Mouse (Mus musculus) hindbrain, embryonic 10.5 days (tissue): ENCODE measurements around the gene Ctsa. TPM values are rescaled to one million over a fixed set of nuclear protein-coding genes. Genes with fewer than 3 reads are reported as not detected.
A peak's percentile ranks its signal among the peaks of the same experiment; 100 is the strongest.
"Not testable (repeated sequence)": the region's sequence is repeated elsewhere in the genome, so short reads cannot be mapped to it uniquely, and the experiment has no call there.

Experiments
- DNase-seq: peaks from one replicate; pipeline ENCODE4 v3.0.0-alpha.2; 2017; ENCODE audit warnings: low spot score
- H3K27ac ChIP-seq: fragments of 300-500 bp; sonication (generic); 2 replicates; pipeline ENCODE4 v1.5.1; 2016; ENCODE audit warnings: mild to moderate bottlenecking, moderate library complexity
- H3K27me3 ChIP-seq: fragments of 300-500 bp; sonication (generic); 2 replicates; pipeline ENCODE4 v1.6.1; 2016; ENCODE audit warnings: mild to moderate bottlenecking; ENCODE audit not compliant: poor library complexity, insufficient read depth, severe bottlenecking
- H3K36me3 ChIP-seq: fragments of 300-500 bp; sonication (generic); 2 replicates; pipeline ENCODE4 v1.6.1; 2016; ENCODE audit warnings: mild to moderate bottlenecking, moderate library complexity
- H3K4me1 ChIP-seq: fragments of 300-500 bp; sonication (generic); replicated peaks from 2 replicates; pipeline ENCODE4 v1.6.1; 2016; ENCODE audit warnings: mild to moderate bottlenecking
- H3K4me3 ChIP-seq: fragments of 300-500 bp; sonication (generic); 2 replicates; pipeline ENCODE4 v1.5.1; 2016; ENCODE audit warnings: mild to moderate bottlenecking, moderate library complexity
- H3K9me3 ChIP-seq: fragments of 300-500 bp; sonication (generic); 2 replicates; pipeline ENCODE4 v1.6.1; 2016; ENCODE audit warnings: mild to moderate bottlenecking, moderate library complexity
- WGBS: fragments of 180-500 bp; shearing (Covaris S2); methylation state at CpG from one replicate; pipeline ENCODE4 v1.1.7; 2016; 5-methylcytosine and 5-hydroxymethylcytosine counted together
- polyA plus RNA-seq: library from polyadenylated mRNA; unstranded; fragments of >200 nt; fragmentation: Nextera tagmentation; extraction: Ambion mirVana; gene quantifications from 2 replicates; pipeline ENCODE4 v1.2.1, GENCODE M21; 2016

Ctsa gene
- polyA plus RNA-seq, 1 experiment from 2014 or later: 104 TPM

GRCm38 (mm10) chr2:164832032-164832747, 483 bp upstream of the Ctsa start:
- H3K4me1 ChIP-seq: peaks cover 31% of the 10 kb centered on the region
- WGBS: 66% methylated on average over 16 of the region's 16 CpGs
- peak overlapping the region; percentile 81 for H3K4me3 ChIP-seq
- H3K27me3 ChIP-seq: no peaks in the 10 kb centered on the region
- no peak for DNase-seq
- H3K36me3 ChIP-seq: peaks cover 38% of the 10 kb centered on the region
- H3K27ac ChIP-seq: peak overlapping the region; percentile 92
- H3K9me3 ChIP-seq: no peaks in the 10 kb centered on the region

GRCm38 (mm10) chr2:164833314-164833959, 764 bp downstream of the Ctsa start, which contains the start of gene Neurl2:
Neurl2 (minus strand) TSS chr2:164833456.
- under 1% methylated on average over 31 of the region's 31 CpGs for WGBS

GRCm38 (mm10) chr2:164834531-164834930, 1.9 kb downstream of the Ctsa start:
- H3K27ac ChIP-seq: peak overlapping the region; percentile 92
- peaks cover 31% of the 10 kb centered on the region for H3K4me1 ChIP-seq
- peaks cover 41% of the 10 kb centered on the region for H3K36me3 ChIP-seq
- no peaks in the 10 kb centered on the region for H3K27me3 ChIP-seq
- 49% methylated on average over 8 of the region's 8 CpGs for WGBS
- no peak for DNase-seq
- H3K9me3 ChIP-seq: no peaks in the 10 kb centered on the region
- H3K4me3 ChIP-seq: peak overlapping the region; percentile 81

More at GRCm38 (mm10) chr2:164833314-164833959, 764 bp downstream of the Ctsa start, which contains the start of gene Neurl2:
- Histone ChIP-seq H3K27ac (peak within 1 kb of the TSS; percentile 92), H3K4me3 (peak within 1 kb of the TSS; percentile 81), H3K27me3 (no peaks in the 10 kb centered on the region), H3K9me3 (no peaks in the 10 kb centered on the region), H3K36me3 (peaks cover 38% of the 10 kb centered on the region), H3K4me1 (peaks cover 31% of the 10 kb centered on the region)
- DNase-seq: peak; percentile 92

GRCm38 (mm10) chr2:164835164-164835563, 2.5 kb downstream of the Ctsa start:
- Histone ChIP-seq H3K27ac (no peak overlapping the region), H3K36me3 (peaks cover 48% of the 10 kb centered on the region), H3K4me3 (peak overlapping the region; percentile 81; the same call in 1 of the 2 replicates), H3K27me3 (no peaks in the 10 kb centered on the region), H3K4me1 (peaks cover 31% of the 10 kb centered on the region), H3K9me3 (no peaks in the 10 kb centered on the region)
- DNase-seq: no peak
- WGBS: 93% methylated on average over 4 of the region's 4 CpGs

GRCm38 (mm10) chr2:164845782-164846181, 13.1 kb downstream of the Ctsa start:
- H3K36me3 ChIP-seq: peaks cover 58% of the 10 kb centered on the region
- no peak for DNase-seq
- H3K27me3 ChIP-seq: no peaks in the 10 kb centered on the region
- H3K9me3 ChIP-seq: no peaks in the 10 kb centered on the region
- WGBS: 54% methylated on average over 3 of the region's 3 CpGs
- no peak overlapping the region for H3K27ac ChIP-seq
- no peak overlapping the region for H3K4me3 ChIP-seq
- no peaks in the 10 kb centered on the region for H3K4me1 ChIP-seq

GRCm38 (mm10) chr2:164850061-164850460, 17.4 kb downstream of the Ctsa start:
- 91% methylated on average over 8 of the region's 8 CpGs for WGBS
- no peak for DNase-seq
- Histone ChIP-seq H3K4me1 (peaks cover 6% of the 10 kb centered on the region), H3K36me3 (peaks cover 47% of the 10 kb centered on the region), H3K27me3 (peaks cover 13% of the 10 kb centered on the region; the same call in 1 of the 2 replicates), H3K9me3 (no peaks in the 10 kb centered on the region), H3K4me3 (no peak overlapping the region), H3K27ac (no peak overlapping the region)

GRCm38 (mm10) chr2:164855572-164855971, 22.9 kb downstream of the Ctsa start:
- WGBS: 79% methylated on average over 5 of the region's 5 CpGs
- Histone ChIP-seq H3K36me3 (peaks cover 23% of the 10 kb centered on the region), H3K4me1 (peaks cover 52% of the 10 kb centered on the region), H3K4me3 (0 out of 2 replicates have a peak overlapping the region, but pooled peaks have one; percentile 66), H3K27me3 (peaks cover 59% of the 10 kb centered on the region)
- not testable (repeated sequence) for DNase-seq, H3K9me3 ChIP-seq, H3K27ac ChIP-seq

- WGBS: under 1% methylated on average over 42 of the region's 42 CpGs
- Histone ChIP-seq H3K9me3 (no peaks in the 10 kb centered on the region), H3K4me3 (peak overlapping the region; percentile 66), H3K36me3 (peaks cover 14% of the 10 kb centered on the region), H3K27me3 (peaks cover 59% of the 10 kb centered on the region), H3K4me1 (peaks cover 53% of the 10 kb centered on the region), H3K27ac (peak overlapping the region; percentile 85)
- peak; percentile 44 for DNase-seq
Observed at GRCm38 (mm10) chr2:164856309-164857100, 23.8 kb downstream of the Ctsa start.

- peak; percentile 83 for DNase-seq
- peaks cover 6% of the 10 kb centered on the region for H3K36me3 ChIP-seq
- H3K4me3 ChIP-seq: peak within 1 kb of the TSS; percentile 66
- H3K27me3 ChIP-seq: peaks cover 59% of the 10 kb centered on the region
- under 1% methylated on average over 47 of the region's 47 CpGs for WGBS
- H3K27ac ChIP-seq: peak within 1 kb of the TSS; percentile 85
- H3K9me3 ChIP-seq: no peaks in the 10 kb centered on the region
- peaks cover 60% of the 10 kb centered on the region for H3K4me1 ChIP-seq
Observed at GRCm38 (mm10) chr2:164857101-164857821, 24.6 kb downstream of the Ctsa start, which contains the start of gene Pltp. Pltp (minus strand) TSS chr2:164857711.

- H3K27me3 ChIP-seq: peaks cover 59% of the 10 kb centered on the region
- peak overlapping the region; percentile 85 for H3K27ac ChIP-seq
- H3K4me3 ChIP-seq: peak overlapping the region; percentile 66
- DNase-seq: no peak
- H3K36me3 ChIP-seq: no peaks in the 10 kb centered on the region
- H3K9me3 ChIP-seq: no peaks in the 10 kb centered on the region
- H3K4me1 ChIP-seq: peaks cover 62% of the 10 kb centered on the region
- WGBS: 2% methylated on average over 19 of the region's 19 CpGs
Observed at GRCm38 (mm10) chr2:164857842-164858553, 25.3 kb downstream of the Ctsa start.

- peaks cover 62% of the 10 kb centered on the region for H3K4me1 ChIP-seq
- no peaks in the 10 kb centered on the region for H3K36me3 ChIP-seq
- 49% methylated on average over 2 of the region's 2 CpGs for WGBS
- no peak overlapping the region for H3K27ac ChIP-seq
- DNase-seq: no peak
- H3K27me3 ChIP-seq: peaks cover 54% of the 10 kb centered on the region
- H3K9me3 ChIP-seq: no peaks in the 10 kb centered on the region
- no peak overlapping the region for H3K4me3 ChIP-seq
Observed at GRCm38 (mm10) chr2:164859155-164859554, 26.5 kb downstream of the Ctsa start.
